Mouse (Mus musculus): ENCODE measurements around the gene Dysf. TPM values are rescaled to one million over a fixed set of nuclear protein-coding genes. Genes with fewer than 3 reads are reported as not detected.

Dysf gene
- total RNA-seq, 2 experiments from 2014 or later, result 117 to 135 TPM

DNA sequence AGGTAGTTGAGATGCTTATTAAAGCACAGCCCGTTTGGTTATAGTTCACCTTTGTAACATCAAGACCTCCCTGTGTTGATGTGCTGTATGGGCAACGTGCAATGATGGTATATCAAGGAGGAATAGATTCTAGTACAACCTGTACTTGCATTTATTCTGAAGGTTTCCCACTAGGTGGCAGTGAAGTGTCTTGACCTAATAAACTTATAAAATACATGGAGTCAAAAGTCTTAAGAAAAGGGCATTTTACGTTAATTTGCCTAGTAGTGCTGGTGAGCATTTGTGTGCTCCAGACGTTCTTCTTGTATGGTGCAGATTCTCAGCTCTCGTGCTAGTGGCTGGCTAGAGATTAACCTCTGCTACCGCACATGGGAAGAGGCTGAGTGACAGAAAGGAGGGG, 140.1 kb downstream of the Dysf start:
- intact Hi-C loops (cut with DNase I), result no loop called here
- peak in 1 of 2 experiments; percentile 37 for DNase-seq

DNA sequence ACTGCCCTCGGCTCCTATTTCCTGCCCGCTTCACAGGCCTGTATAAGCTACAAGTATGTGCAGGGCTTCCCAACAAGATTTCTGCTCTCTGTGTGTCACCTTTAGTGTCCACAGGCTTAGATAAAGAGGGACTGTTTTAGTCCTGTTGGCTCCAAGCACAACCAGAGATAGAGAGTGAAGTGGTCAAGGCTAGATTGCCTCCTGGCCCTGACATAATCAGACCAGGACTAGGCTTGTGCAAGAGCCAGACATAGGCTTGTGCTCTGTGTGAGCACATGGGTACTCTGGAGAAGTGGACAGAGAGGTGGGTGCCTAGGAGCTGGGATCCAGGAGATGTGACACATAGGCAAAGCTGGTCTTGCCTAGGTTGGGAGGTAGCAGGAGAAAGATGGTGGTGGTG, 146.1 kb downstream of the Dysf start:
- intact Hi-C loops (cut with DNase I), result no loop called here
- peak in 1 of 2 experiments; percentile 67 for DNase-seq

DNA sequence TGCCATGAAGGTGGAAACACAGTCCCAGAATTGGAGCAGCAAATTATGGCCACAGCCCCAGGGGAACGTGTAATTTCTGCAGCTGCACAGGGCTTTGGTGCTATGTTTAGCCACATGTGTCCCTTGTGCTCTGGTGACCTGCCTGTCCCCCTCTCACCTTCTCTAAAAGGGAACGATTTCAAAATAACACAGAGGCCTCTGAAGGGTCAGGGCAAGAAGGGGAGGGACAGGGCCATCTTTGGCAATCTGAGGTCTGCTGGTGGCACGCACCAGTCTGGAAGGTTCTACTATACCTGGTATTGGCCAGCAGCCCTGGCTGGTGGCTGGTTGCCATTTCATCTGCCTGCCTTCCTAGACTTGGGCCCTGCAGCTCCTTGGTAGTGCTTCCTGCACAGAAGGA, 147.4 kb downstream of the Dysf start:
- peak; percentile 57 to 69 for DNase-seq
- intact Hi-C loops (cut with DNase I), result loop anchor here (5.0 kb wide), 1 partner anchor 87 kb away; no protein-coding TSS in a partner anchor

DNA sequence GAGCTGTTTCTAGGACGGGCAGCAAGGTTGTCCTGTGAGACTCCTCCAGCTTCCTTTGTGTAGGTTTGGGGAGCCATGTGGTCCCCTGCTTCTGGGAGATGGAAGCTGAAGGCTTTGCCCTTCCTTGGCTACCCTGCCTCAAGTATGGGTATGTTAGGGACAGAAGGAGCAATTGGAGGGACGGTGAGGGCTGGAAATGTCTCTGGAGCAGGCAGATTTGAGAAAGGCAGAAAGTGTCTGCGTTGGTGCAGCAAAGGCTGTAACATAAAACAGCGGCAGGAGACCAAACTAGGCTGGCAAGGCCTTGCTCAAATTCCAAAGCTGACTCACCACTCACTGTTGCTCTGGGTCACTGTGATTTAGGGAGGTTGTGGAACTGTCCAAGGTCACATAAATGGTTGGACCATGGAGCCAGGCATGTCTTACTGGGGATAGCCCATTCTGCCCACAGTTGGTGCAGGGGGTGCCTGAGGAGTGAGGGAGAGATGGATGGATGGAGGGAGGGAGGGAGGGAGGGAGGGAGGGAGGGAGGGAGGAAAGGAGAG, 148.2 kb downstream of the Dysf start:
- intact Hi-C loops (cut with DNase I), result loop anchor here (5.0 kb wide), 1 partner anchor 86 kb away; no protein-coding TSS in a partner anchor
- DNase-seq, result no peak

DNA sequence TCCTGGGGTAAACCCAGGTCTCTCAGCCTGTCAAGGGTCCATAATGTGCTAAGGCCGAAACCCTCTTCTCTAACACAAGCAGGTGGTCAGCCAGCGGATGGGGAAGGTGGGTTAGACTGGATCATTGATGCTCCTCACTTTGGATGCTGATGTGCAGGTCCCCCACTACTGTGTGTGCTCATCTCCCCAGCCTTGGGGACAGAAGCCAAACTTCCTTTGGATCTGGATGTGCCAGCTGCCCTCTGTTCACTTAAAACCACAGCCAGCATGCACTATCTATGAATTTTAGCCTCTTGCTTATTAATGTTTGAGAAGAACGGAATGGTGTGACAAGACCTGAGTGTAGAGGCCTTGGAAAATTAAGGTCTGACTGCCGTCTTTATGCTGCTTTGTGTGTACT, 150.7 kb downstream of the Dysf start:
- no peak for DNase-seq
- intact Hi-C loops (cut with DNase I), result loop anchor here (5.0 kb wide), 1 partner anchor 83 kb away; no protein-coding TSS in a partner anchor

DNA sequence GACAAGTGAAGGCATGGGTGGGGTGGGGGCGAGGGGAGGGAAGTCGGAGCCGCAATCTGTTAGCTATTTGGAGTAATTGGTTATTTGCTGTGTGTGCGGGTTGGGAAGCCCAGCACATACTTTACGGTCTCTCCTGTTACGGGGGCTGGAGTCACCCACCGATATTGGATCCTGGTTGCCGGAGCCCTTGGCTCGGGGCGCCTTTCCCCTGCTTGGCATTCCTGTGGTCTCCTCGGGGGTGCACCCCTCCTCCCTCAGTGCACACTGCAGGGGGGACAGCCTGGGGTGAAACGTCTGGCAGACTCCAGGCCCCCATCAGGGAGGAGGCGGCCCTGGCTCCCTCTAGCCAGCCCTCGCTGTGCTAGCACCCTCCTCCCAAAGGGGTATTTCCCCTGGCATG, 159.2 kb downstream of the Dysf start:
- intact Hi-C loops (cut with DNase I), result no loop called here
- no peak for DNase-seq

DNA sequence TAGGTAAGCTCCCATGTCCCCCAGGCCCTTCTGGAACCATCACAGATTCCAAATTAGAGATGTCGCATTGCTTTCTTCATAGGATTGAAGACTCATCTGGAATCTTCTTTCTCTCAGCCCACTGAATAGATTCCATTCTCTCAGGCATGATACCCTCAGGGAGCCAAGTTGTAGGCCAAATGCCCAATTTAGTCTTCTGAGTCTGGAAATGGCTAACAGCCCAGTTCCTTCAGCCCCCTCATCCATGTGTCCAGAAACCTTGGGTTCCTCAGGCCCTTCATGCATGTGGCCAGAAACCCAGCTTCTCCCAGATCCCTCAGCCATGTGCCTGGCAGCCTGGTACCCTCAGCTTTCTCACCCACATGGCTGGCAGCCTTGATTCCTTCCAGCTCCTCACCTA, 160.2 kb downstream of the Dysf start:
- intact Hi-C loops (cut with DNase I), result no loop called here
- DNase-seq, result no peak

DNA sequence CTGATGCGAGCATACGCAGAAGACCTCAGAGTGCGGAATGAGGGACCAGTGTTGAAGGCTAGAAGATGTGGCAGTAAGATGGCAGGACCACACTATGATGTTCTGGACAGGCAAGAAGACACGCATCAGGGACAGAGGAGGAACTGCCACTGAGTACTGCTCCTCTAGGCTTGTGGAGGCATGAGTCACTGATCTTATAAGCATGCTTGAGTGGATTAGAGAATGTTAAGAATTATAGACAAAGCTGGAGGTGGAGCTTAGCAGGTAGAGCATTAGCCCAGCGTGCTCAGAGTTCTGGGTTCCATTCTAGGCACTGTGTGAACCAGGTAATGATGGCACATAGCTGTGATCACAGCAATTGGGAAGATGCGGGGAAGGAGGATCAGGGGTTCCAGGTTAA, 165.2 kb downstream of the Dysf start:
- intact Hi-C loops (cut with DNase I), result no loop called here
- no peak for DNase-seq

DNA sequence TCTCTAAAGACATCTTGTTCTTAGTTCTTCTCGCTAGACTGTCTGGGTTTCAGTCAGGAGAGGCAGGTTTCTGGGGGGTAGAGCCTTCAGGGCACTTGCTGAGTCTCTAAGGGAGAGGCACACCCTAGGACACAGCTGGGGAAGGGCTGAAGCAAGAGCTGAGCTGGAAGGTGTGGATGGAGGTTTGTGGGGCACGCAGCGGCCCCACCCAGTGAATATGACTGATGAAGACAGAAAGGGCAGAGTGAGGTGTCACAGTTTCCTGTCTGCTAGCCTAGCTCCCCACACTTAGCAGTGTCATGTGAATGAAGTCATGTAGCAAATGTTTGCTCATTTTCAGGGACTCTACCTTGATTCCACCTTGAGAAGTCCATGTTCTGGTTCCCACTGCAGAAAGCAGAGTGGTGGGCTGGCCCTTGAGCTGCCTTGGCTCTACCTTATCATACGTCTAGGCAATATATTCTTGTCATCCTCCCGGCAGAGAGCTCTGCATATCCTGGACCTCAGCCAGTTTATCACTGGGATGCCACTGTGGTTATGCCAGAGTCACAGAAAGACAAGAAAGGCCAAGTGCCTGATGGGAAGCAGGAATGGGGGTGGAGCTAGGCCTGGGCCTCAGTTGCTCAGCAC, 170.5 kb downstream of the Dysf start:
- peak in 1 of 2 experiments; percentile 23 for DNase-seq
- intact Hi-C loops (cut with DNase I), result no loop called here

DNA sequence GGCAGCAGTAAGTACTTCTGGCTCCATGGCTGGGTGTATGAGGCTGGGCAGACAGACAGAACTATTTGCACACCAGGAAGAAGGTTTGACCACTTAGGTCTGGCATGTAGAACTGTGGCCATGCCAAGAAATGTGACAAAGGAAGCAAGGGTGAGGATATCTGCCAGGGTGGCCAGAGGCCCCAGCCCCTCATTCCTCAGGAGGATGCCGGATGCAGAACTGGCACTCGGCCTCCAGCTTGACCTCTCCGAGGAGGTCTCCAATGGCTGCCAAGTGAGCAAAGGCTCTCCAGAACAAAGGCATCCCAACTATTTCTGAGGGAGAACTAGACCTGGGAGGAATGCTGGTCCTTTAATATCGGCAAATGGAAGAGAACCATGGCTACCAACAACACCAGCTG, 173.1 kb downstream of the Dysf start:
- intact Hi-C loops (cut with DNase I), result no loop called here
- DNase-seq, result peak; percentile 81 to 83

DNA sequence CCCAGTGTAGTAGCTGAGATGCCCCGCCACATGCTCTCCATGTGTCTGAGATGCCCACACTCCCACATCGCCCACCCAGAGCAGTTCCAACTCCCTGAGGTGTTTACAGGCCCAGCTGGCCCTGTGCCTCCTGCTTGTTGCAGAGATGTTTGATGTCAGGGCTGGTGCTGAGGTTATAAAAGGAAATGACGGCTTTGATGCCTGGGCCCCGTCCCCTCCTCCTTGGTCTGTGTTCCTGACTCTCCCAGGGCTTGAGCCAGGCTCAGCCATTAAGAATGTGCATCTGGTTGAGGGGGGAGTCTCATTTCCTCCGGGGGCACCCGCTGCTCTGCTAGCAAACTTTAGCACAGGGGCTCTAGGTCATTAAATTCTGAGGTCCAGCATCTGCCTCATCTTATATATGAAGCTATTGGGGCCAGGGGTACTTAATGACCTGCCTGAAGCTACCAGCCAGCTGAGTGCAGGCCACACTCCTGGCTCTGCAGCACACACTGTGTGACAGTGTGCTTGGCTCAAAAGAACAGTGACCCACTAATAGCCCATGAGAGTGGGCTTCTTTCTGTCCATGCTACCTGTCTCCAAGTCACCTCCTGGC, 183.4 kb downstream of the Dysf start:
- DNase-seq, result peak in 1 of 2 experiments; percentile 36
- intact Hi-C loops (cut with DNase I), result no loop called here

DNA sequence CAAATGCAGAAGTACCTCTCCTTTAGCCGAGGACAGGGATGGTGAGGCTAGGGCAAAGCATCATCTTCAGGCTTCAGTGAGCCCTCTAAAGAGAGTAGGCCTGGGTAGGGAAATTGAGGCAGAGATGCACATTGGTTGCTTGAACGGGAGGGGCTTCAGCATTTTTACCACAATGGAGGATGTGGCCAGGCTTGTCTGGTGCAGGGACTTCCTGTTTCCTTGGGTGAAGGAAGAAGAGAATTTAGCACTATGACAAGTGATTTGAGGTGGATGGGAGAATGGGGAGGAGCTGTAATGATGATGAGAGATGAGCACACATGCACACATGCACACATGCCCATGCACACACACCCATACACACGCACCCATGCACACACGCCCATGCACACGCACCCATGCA, 188.1 kb downstream of the Dysf start:
- DNase-seq, result no peak
- intact Hi-C loops (cut with DNase I), result no loop called here

DNA sequence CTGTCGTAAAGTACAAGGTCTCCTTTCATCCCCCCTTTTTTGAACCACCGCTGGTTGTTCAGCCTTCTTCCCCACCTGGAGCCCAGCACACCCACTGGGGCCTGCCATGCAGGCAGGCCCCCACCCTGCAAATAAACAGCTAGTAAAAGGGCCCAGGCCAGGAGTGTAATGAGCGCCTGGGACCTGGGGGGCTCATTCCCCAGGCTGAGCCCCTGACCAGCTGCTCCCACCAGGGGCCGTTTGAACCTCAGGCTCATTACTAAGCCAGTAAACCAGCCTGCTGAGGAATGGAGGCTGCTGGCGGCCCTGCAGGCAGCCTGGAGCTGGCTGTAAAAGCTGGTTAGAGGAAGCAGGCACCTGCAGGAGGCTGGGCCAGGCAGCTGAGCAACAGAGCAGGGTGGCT, 189.4 kb downstream of the Dysf start:
- no peak for DNase-seq
- intact Hi-C loops (cut with DNase I), result no loop called here

DNA sequence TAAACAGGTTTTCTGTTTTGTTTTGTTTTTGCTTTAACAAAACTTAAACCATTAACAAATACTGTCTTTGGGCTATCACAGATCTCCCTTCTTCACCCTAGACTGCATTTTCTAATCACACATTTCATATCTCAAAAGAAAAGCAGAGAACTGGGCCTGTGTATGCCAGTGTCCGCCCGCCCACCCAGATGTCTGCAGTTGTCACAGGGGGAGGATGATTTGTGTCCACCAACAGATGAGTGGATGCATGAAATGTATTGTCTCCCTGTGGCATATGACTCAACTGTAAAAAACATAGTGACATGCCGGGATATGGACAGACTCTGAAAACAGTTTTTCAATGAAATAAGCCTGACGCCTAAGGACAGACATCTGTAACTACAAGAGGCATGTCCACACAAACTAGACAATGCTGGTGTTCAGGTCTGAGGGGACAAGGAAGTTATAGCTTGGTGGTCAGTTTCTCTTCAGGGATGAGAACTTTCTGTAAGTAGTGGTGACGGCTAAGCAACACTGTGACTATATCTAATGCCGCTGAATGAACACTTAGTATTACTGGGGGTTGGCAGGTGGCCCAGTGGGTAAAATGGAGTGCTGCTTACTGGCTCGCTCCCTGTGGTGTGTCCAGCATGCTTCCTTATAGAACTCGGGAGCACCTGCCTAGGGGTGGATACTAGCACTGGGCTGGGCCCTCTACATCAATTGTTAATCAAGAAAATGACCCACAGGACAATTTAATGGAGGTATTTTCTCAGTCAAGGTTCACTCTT, 193.5 kb downstream of the Dysf start:
- intact Hi-C loops (cut with DNase I), result loop anchor here (2.0 kb wide), 1 partner anchor 107 kb away; no protein-coding TSS in a partner anchor
- DNase-seq, result peak in 1 of 2 experiments; percentile 36

DNA sequence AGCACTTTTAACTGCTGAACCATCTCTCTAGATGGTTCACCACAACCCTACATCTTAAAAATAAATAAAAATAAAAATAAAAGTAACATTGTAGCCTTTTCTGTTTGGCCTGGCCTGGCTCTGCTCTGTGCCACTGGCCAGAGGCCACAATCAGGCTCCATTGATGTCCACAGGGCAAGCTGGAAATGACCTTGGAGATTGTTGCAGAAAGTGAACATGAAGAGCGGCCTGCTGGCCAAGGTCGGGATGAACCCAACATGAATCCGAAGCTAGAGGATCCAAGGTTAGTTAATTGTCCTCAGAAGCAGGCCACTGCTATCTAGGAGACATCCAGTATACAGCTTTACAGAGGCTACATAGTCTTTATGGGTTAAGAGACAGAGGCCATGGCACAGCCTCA, 197.2 kb downstream of the Dysf start:
- DNase-seq, result no peak
- intact Hi-C loops (cut with DNase I), result no loop called here

DNA sequence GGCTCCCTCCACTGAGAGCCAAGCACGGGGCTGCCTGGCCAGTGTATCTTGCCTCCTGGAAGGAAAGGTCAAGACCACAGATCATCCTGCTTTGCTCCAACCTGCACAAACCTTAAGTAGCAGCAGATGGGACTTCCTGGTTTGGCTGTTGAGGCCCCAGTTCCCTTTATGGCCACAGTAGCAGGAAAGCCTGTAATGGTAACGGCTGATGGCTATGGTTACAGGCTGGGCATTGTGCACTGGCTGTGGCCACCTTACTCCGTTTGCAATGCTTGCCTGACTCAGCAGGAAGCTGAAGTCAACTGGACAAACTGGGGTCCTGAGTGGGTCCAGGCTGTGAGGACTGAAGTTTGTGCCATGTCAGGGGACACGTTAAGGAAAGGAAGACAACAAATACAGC, 200.2 kb downstream of the Dysf start:
- intact Hi-C loops (cut with DNase I), result no loop called here
- no peak for DNase-seq

DNA sequence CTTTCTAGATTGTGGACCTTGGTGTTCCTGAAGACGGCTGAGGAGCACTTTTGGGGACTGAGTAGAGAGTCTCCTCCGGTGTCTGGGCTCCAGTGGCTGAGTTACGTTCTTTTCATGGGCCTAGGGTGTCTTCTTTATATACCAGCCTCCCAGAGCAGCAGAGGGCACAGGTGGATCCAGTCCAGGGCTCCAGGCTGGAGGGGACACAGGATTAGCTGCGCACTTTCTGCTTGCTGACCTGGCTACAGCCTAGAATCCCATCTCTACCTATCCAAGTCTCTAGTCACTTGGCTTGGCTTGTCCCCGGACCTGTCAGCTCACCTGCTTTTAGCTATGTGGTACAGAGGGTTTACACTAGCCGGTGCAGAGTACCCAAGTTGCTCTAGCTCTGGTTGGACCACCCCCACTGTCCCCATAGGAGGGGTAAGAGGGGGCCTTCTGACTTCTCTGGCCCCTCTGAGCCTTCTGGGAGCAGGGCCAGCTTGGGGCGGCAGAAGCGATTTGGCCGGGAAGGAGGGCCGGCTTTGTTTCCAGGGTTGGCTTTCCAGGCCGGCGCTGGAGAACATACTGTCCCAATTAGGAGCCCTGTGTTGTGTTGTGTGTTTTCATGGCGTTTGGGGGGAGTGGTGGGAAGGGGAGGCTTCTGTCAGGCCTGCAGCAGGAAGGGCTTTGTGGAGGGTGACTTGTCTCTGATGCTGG, 201.5 kb downstream of the Dysf start:
- intact Hi-C loops (cut with DNase I), result no loop called here
- peak; percentile 73 to 83 for DNase-seq

DNA sequence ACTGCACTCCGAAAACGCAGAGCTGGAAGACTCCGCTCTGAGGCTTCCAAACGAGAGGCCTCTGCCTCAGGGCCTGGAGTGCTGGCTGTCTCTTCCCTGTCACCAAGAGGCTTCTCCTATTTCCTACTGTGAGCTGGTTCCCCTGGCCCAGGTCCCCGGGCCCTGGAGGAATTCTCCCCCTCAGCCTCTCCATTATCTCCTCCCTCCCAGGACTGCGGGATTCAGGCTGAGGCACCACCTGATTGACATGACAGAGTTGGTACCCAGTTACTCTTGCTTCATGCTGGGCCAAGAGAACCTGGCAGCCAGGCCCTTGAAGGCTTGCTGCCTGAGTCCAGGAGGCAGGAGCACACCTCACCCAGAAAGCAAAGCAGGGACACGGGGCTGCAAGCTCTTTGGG, 203.1 kb downstream of the Dysf start:
- DNase-seq, result no peak
- intact Hi-C loops (cut with DNase I), result no loop called here

DNA sequence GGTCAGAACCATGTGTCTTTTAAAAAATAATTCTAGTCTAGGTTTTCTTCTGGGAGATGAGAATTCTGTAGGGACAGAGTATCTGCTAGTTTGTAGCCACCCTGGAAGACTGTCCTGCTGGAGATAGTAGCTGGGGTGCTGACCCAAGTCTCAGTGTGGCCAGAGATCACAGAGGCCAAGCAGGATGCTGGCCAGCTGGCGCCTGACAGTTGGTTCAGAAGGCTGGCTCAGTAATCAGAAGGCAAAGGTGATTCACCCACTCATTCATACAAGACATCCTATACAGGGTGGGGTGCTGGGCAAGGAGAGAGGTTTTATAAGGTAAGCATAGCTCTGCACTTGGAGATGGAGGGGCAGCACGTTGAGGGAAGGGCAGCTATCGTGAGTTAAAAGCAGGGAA, 204.7 kb downstream of the Dysf start:
- no peak for DNase-seq
- intact Hi-C loops (cut with DNase I), result no loop called here

DNA sequence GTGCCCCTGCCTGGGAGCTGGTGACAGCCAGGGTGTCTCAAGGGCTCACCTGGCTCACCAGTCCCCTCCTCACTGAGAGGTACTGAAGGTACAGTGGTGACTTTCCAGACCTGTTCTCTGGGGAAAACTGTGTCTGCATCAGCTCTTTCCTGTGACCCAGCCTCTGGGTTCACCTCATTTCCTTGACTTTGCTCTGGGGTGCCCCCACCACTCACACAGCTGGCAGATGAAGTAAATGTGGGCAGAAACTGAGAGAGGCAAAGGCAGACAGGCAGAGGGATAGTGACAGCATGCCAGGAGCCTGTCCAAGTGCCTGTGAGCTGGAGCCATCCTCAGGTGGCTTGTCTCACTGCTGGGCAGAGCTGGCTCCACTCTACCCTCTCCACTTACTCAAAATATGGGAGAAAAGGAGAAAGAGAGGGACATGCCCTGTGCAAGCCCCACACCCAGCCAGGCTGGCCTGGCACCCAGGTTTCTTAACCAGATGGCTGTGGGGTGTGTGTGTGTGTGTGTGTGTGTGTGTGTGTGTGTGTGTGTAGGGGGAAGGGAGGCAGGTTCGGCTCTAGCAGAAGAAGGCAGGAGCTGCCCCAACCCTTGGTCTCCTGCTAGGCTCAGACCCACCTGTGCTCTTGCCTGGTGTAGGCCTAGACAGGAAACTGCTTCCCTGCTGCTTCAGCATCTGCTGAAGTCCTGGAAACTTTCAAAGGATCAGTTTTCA, 209.0 kb downstream of the Dysf start:
- intact Hi-C loops (cut with DNase I), result no loop called here
- DNase-seq, result no peak

Measured in heart, postnatal 10 days (tissue).